ENCODE assay signal across 25 mouse cellular contexts in the genomic region with DNA sequence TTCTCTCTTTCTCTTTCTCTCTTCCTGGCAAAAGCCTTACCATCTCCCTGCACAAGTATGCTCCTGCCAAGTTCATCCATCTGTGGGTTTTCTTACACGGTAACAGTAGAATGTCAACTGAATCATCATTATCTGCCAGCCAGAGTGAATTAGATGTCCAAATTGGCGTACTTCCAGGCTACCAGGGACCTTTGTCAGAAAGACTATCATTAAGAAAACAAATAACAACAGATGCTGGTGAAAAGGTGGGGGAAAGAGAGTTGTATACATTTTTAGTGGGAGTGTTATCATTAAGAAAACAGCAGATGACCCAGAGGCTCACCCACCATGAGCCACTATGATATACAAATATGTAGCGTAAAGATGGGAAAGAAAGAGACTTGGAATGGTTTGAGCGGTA. TPM values are rescaled to one million over a fixed set of nuclear protein-coding genes. Genes with fewer than 3 reads are reported as not detected.
DNase-seq lines count a peak whose midpoint lies in the region; ATAC-seq lines count a peak whose summit lies in the region.
"Had no signal": no experiment of that assay in that cellular context is flagged by ENCODE, and none has a peak within 500 bp of the region (broad histone marks: within the 10 kb centered on the region; RNA-seq: fewer than 3 reads in every experiment).

No protein-coding gene starts in this region.

- DNase-seq in 416B (ENCODE audit: low read depth) (peak; percentile 58), MEL-GATA-1-ER (ENCODE audit: extremely low read depth, low read depth) (peak; percentile 93)
- DNase-seq in induced T-regulatory cell, adult 2 months (ENCODE audit: low read depth) = peak; percentile 47
- no peak for DNase-seq in cerebellum, adult 9-11 months
- no peak for DNase-seq in heart, adult 9 months (ENCODE audit: low spot score in 2 of 2)
- DNase-seq: adrenal gland, postnatal 36 days; B cell, adult 2 months; cerebellum, adult 11 months; cerebellum, postnatal 25 days; gastrocnemius, adult 2 months; heart, adult 18-20 months; heart, postnatal 10 days; lung, embryonic 14.5 days; midbrain, embryonic 14.5 days had no signal

- WGBS in heart, embryonic 13.5 days = 46% methylated on average over 4 of the region's 4 CpGs
- WGBS in heart, embryonic 12.5 days = 48% methylated on average over 4 of the region's 4 CpGs

- no peaks in the 10 kb centered on the region for H3K27me3 ChIP-seq in heart, embryonic 13.5 days (replicated peaks)
- no peaks in the 10 kb centered on the region for H3K27me3 ChIP-seq in heart, embryonic 12.5 days (replicated peaks)
- H3K27me3 ChIP-seq: hindbrain, embryonic 12.5 days; limb, embryonic 12.5 days had no signal

- H3K4me2 ChIP-seq in heart, embryonic 13.5 days = no peak overlapping the region
- no peak overlapping the region for H3K4me2 ChIP-seq in heart, embryonic 12.5 days
- H3K4me2 ChIP-seq: hindbrain, embryonic 12.5 days; limb, embryonic 12.5 days; lung, embryonic 14.5 days had no signal

- H3K4me1 ChIP-seq in heart, embryonic 13.5 days = peaks cover 34% of the 10 kb centered on the region
- H3K4me1 ChIP-seq in heart, embryonic 12.5 days (replicated peaks) = peaks cover 16% of the 10 kb centered on the region

- no peak for ATAC-seq in heart, embryonic 13.5 days (ENCODE audit: extremely low read depth, insufficient number of reproducible peaks, low FRiP score, low TSS enrichment)
- ATAC-seq in heart, embryonic 12.5 days (ENCODE audit: insufficient number of reproducible peaks, low FRiP score) = no peak
- ATAC-seq in cerebellum, adult (ENCODE audit: insufficient number of reproducible peaks, low FRiP score, low TSS enrichment) = no peak
- ATAC-seq: forebrain, embryonic 16.5 days; intestine, postnatal 0 days had no signal

- peak overlapping the region; percentile 10; the same call in 1 of the 2 replicates for H3K9ac ChIP-seq in heart, embryonic 13.5 days
- no peak overlapping the region for H3K9ac ChIP-seq in heart, embryonic 12.5 days
- H3K9ac ChIP-seq: hindbrain, embryonic 12.5 days; limb, embryonic 12.5 days; lung, embryonic 14.5 days had no signal

- 0 out of 2 replicates have a peak overlapping the region, but pooled peaks have one; percentile 0 for H3K27ac ChIP-seq in heart, embryonic 13.5 days (replicated peaks)
- no peak overlapping the region for H3K27ac ChIP-seq in heart, embryonic 12.5 days (ENCODE audit: poor library complexity, severe bottlenecking)
- H3K27ac ChIP-seq: embryonic facial prominence, embryonic 10.5 days; gastrocnemius, adult 2 months; hindbrain, embryonic 12.5 days; limb, embryonic 12.5 days had no signal

- H3K4me3 ChIP-seq in heart, embryonic 13.5 days = no peak overlapping the region
- no peak overlapping the region for H3K4me3 ChIP-seq in heart, embryonic 12.5 days
- H3K4me3 ChIP-seq: embryonic facial prominence, embryonic 10.5 days; gastrocnemius, adult 2 months; hindbrain, embryonic 12.5 days; limb, embryonic 12.5 days had no signal

- no peaks in the 10 kb centered on the region for H3K36me3 ChIP-seq in heart, embryonic 13.5 days
- no peaks in the 10 kb centered on the region for H3K36me3 ChIP-seq in heart, embryonic 12.5 days
- H3K36me3 ChIP-seq: embryonic facial prominence, embryonic 10.5 days; hindbrain, embryonic 12.5 days; limb, embryonic 12.5 days had no signal

- no peaks in the 10 kb centered on the region for H3K9me3 ChIP-seq in heart, embryonic 13.5 days
- H3K9me3 ChIP-seq in heart, embryonic 12.5 days (replicated peaks) = 0 out of 2 replicates have a peak, but pooled peaks cover 3% of the 10 kb centered on the region
- H3K9me3 ChIP-seq: embryonic facial prominence, embryonic 10.5 days; hindbrain, embryonic 12.5 days; limb, embryonic 12.5 days had no signal

RNA-seq across cellular contexts. Expression of gene Ccr1, which starts 38.6 kb away (rescaled TPM):
- 1.2 and 1.4 TPM in 2 replicates for polyA plus RNA-seq in heart, embryonic 13.5 days (2015; fragmentation: Nextera tagmentation; extraction: Ambion mirVana)
- polyA plus RNA-seq in heart, embryonic 12.5 days (2016; fragmentation: Nextera tagmentation; extraction: Ambion mirVana) = 0.50 and 0.98 TPM in 2 replicates

RNA-seq across cellular contexts. Expression of gene Ccr1l1, which starts 48.3 kb away (rescaled TPM):
- not detected in 2 replicates for polyA plus RNA-seq in heart, embryonic 13.5 days (2015; fragmentation: Nextera tagmentation; extraction: Ambion mirVana)
- polyA plus RNA-seq in heart, embryonic 12.5 days (2016; fragmentation: Nextera tagmentation; extraction: Ambion mirVana) = not detected in 2 replicates
- polyA plus RNA-seq: embryonic facial prominence, embryonic 10.5 days; forebrain, embryonic 16.5 days; hindbrain, embryonic 12.5 days; intestine, postnatal 0 days; kidney, embryonic 16.5 days; limb, embryonic 12.5 days; lung, embryonic 14.5 days; midbrain, embryonic 14.5 days; stomach, embryonic 14.5 days; thymus, postnatal 0 days had no signal

Comparison
In these comparisons a context has a peak if more than half of its experiments do, and no peak if none do; other contexts are left out.
1. DNase-seq: peak in 416B (single experiment), MEL-GATA-1-ER (single experiment) and induced T-regulatory cell, adult 2 months (single experiment); none in cerebellum, adult 9-11 months (single experiment) and heart, adult 9 months (0 of 2).